Mouse (Mus musculus) embryonic fibroblast, embryonic 13.5 days (primary cell): ENCODE results near the gene Gltpd2.

Experiments used
- CTCF ChIP-seq: IDR thresholded peaks from 2 replicates; pipeline ENCODE4 v1.5.1; 2011; ENCODE audit warnings: mild to moderate bottlenecking, control low read depth, low read length, moderate library complexity, borderline replicate concordance; ENCODE audit not compliant: insufficient read depth
- POLR2A ChIP-seq: IDR thresholded peaks from 2 replicates; pipeline ENCODE4 v1.6.1; 2011; ENCODE audit warnings: low read depth, mild to moderate bottlenecking, control low read depth, low read length, moderate library complexity

- TF ChIP-seq CTCF (no peak), POLR2A (no peak)
Observed at GRCm38 (mm10) chr11:70506962-70507515, 12.0 kb upstream of the Gltpd2 start.
